Mouse (Mus musculus) layer of hippocampus, postnatal 14 days (tissue): ENCODE measurements around the gene Gprin2. TPM values are rescaled to one million over a fixed set of nuclear protein-coding genes. Genes with fewer than 3 reads are reported as not detected.

Experiments
- DNase-seq, 2 experiments: peaks; one replicate each; pipeline ENCODE4 v3.0.0; 2021 to 2022; ENCODE audit warnings: low spot score in 2 of 2, mixed read lengths in 1 of 2
- long read RNA-seq, 2 experiments: library from polyadenylated mRNA; stranded (forward); transcript quantifications; one replicate each; pipeline ENCODE4 v2.0.0; 2021
- total RNA-seq, 2 experiments: library from RNA; stranded (reverse); gene quantifications; 2 replicates each; pipeline ENCODE4 v1.2.3; 2021

Gene Gprin2
- total RNA-seq: 1 to 10 TPM; 2.7 to 7.0 TPM
- long read RNA-seq, experiment 1, partial matches to known transcripts: 0 of 1 reads
- long read RNA-seq, experiment 1, other reads (novel, unspliced or antisense): 0 of 1 reads
- long read RNA-seq, experiment 2: 0 reads

DNA sequence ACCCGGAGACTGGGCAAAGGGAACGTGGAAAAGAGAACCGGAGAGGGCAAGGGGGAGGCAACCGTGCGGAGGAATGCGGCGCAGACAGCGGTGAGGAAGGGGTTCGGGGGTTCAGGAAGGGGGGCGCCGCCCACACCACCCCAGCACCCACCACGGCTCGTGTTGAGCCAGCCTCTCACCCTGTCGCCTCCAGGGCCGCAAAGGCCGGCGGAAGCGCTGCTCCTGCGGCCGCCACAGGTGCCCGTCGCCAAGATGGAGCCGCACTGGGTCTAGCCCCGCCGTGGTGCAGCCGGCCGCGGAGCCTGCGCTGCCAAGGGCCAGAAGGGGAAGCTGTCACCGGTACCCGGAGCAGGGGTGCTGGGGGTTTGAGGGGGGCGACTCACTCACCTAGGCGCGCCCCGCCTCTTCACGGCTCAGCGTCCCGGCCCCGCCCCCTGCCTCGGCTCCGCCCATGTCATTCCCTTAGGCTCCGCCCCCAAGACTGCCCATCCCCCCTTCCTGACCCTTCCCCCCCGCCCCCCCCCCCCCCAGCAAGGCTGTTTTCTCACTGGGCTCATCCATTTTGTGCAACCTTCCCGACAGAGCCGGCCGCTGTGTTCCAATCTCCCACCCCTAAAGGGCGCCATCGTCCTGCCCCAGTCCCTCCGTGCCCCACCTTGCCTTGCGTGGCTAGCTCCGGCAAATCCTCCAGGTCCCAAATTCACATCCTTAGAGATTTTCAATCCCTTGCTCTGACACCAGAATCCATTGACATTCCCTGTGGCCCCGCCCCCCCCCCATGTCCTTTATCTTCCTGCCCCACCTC is at the start of gene Gprin2:
Gene Gprin2 (minus strand): TSS at position 423 of the 805 bp plus-strand sequence.
- DNase-seq: peak; percentile 19 to 23

GRCm38 (mm10) chr14:34240676-34241075 is 39.2 kb upstream of the Gprin2 start:
- no peak for DNase-seq

GRCm38 (mm10) chr14:34240263-34240662 is 38.8 kb upstream of the Gprin2 start:
- no peak for DNase-seq

GRCm38 (mm10) chr14:34234630-34235380 is 33.4 kb upstream of the Gprin2 start:
- DNase-seq: peak in 1 of 2 experiments; percentile 47

GRCm38 (mm10) chr14:34233846-34234245 is 32.4 kb upstream of the Gprin2 start:
- DNase-seq: no peak

GRCm38 (mm10) chr14:34232866-34233680 is 31.6 kb upstream of the Gprin2 start:
- no peak for DNase-seq

DNA sequence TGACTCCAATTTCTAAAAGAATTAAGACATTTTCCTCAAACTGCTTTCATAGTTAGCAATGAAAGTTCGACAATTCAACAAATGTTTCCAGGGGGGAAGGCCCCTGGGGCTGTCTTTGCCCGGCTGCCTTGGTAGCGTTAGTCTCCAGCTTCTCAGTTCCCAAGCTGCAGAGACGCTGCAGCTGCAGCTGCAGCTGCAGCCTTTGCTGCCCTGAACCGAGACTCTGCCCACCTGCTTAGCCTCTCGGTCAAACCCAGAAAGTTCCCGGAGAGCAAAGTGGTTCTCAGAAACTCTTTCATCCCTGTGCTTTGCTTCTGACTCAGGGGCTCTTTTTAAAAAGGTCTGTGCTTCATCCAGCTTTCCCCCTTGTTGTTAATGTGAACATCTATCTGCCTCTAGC is 30.9 kb upstream of the Gprin2 start:
- DNase-seq: no peak

DNA sequence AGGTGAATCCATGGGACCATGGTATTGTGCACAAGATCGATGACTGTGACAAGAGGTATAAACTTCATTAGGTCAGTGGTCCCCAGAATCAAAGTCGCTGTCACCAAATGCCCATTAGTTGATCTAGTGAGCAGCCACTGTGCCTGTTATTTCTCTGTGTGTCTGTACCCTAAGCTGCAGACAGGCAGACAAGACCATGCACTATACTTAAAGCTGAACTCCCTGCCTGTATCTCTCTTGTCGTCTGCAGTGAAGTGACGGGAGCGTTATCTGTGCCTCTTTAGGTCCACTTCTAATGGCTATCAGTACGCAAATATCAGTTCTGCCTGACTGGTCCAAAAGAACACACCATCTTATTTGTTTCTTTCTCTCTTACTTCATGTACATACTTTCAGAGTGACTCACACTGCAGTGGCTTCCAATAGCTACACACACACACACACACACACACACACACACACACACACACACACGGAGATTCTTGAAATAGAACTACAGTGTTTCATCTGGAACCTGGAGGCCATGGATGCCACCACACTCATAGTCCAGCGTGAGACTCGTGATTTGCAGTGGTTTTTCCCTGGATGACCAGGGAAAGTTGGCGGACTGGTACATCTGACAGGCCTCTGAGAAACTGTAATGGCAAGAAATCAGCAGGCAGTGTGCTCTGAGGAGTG is 27.5 kb upstream of the Gprin2 start:
- no peak for DNase-seq

DNA sequence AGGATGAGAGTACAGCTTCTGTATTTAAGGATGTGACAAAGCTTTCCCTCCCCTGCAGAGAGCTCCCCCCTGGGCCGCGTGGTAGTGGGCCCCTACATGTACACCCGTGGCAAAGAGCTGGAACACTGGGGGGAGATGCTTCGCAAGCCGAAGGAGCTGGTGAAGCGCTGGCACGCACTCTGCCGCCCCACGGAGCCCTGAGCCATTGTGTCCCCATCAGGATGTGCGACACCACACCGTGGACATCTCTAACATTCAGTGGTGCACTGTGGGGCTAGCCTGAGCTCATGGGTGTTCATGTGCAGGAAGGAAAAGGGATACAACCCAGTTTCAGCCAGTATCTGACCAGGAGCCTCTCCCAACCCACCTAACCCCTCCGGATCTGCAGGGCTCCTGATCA is 26.5 kb upstream of the Gprin2 start:
- DNase-seq: no peak

DNA sequence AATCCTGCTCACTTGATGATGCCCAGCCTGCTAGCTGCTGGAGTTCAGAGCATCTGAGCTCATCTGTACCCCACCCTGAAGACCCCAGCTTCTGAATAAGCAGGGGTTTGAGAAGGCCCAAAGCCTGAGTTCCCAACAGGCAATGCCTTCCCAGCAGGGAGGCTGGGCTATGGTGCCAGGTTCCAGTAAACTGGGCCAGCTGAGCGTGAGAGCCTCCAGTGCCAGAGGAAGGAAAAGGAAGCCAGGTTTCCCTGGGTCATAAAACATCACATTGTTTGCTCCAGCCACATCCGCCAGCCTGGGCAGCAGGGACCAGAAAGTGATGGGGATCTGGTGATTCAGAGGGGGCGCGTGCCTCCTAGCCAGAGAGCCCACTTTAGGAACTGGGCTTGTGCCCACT is 25.1 kb upstream of the Gprin2 start:
- peak; percentile 29 to 32 for DNase-seq

- no peak for DNase-seq
Measured at GRCm38 (mm10) chr14:34225986-34226385, 24.5 kb upstream of the Gprin2 start.

DNA sequence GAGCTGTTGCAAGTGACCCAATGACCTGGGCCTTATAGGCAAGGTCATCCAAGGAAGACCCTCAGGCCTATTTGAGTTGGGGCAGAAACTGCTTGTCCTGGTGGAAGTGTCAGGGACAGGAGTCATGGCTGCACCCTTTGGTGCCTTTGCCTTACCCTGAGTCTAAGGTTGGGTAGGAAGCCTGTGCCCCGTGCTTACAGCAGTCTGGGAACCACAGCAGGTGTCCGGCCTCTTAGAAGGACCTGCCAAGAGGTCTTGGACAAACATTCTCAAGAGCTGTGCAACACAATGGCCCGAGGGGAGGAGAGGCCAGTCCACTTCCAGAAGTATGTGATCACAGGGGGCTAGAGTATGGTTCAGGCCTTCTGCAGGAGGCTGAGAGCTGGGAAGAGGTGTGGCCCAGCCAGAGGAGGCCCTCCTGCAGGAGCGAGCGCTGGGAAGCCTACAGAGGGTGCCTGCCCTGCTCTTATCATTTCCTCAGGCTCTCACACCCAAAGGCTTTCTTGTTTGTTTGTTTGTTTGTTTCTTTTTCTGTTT is 22.0 kb upstream of the Gprin2 start:
- no peak for DNase-seq

GRCm38 (mm10) chr14:34221416-34222077 is 20.1 kb upstream of the Gprin2 start:
- no peak for DNase-seq

DNA sequence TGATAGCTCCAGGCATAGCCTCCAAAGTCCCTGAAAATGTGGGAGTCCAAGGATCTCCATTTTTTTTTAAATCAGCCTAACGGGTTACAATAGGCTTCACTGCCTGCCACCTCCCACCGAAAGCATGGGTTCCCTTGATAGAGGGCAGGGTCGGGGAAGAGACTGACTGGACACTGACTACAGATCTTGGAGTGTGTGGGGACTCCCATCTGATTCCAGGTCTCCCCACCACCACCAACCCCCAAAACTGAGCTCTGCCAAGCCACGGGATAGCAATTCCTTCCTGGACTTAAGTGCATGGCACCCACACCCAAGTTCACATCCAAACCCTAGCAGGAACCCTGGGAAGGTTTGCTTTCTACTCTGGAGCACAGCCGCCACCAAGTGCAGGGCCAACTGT is 19.0 kb upstream of the Gprin2 start:
- no peak for DNase-seq

DNA sequence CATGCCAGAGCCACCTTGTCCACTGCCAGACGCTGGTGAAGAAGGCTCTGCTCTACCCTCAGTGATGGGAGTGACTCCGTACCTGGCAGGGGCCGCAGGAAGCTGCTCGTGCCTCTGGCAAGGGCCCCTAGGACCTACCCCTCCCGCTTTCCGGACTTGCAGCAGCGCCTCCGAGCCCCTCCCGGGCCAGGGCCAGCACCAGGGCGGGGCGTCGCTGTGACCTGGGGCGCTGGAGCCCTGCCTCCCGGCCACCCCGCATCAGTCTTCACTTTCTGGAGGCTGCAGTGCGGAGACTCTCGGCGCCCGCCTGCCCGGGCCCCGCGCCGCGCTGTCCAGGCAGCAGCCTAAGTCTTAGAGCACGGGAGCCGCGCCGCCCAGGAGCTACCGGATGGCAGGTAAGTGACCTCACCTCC is 18.3 kb upstream of the Gprin2 start:
- no peak for DNase-seq

DNA sequence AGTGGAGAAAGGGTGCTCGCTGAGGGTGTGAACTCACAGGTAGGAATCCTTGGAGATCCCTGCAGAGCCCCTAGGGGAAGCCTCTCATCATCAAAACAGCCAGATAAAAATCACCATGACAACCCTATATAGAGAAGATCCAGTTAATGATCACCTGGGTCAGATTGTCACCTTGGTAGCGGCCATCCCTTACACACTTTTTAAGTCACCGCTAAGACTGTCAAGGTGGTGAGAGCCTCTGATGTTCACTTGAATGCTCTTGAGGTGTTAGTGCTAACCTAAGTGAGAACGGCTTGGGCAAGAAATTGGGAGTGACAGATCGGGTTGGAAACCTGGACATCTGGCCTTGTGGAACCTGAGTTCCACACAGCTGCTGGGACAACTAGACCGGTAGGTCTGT is 17.8 kb upstream of the Gprin2 start, which contains the start of gene Syt15:
Gene Syt15 (plus strand): TSS at position 301 of the 400 bp plus-strand sequence.
- DNase-seq: no peak

DNA sequence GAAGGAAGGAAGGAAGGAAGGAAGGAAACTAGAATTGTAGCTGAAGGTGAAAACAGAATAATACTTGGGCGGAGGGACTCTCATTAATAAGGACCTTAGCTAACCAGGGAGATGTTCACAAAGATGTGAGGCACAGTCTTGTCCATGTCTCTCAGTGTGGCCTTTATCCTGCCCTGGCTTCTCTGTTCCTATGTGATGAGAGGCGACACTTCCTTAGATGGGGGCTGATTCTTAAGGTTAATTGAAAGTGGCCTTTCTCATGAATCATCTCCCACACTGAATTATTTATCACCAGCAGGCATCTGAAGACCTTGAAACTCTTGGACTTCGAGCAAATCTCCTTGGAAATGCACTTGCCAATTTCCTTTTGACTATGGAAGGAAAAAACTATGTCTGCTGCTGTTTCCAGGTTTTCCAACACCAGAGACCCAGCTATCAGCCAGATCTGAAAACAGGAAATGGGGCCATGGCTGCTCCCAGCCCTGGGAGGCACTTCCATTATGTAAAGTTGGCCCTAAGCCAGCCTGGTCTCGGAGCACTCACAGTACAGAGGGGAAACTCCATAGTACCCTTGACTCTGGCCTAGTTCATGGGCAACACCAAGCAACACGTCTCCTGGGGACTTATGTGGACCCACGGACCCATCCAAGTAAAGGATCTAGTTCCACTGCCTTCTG is 14.1 kb upstream of the Gprin2 start:
- no peak for DNase-seq

DNA sequence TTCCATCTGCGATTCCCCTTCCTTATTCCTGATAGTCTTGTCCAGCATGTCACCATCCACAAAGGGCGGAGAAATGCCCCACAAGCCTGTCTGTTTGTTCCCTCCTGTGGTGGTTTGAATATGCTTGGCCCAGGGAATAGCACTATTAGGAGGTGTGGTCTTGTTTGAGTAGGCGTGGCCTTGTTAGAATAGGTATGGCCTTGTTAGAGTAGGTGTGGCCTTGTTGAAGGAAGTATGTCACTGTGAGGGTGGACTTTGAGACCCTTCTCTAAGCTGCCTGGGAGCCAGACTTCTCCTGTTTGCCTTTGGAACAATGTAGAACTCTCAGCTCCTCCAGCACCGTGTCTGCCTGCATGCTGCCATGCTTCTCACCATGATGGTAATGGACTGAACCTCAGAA is 8.5 kb upstream of the Gprin2 start:
- no peak for DNase-seq

DNA sequence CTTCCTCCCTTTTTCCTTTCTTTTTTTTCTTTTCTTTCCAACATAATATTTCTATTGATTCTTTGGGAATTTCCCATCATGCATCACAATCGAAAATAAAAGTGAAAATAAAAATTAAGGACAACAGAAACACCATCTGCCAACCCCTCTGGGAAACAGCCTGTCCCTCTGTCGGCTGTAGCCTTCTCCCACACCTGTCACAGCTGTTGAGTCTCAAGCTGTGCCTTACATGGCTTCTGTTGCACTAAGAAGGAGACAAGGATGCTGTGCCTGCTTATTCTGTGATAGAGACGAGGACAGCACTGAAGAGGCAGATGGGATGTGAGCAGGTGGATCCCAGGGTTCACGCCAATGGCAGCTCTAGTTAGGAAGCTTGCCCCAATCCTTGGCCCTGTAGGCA is 7.6 kb upstream of the Gprin2 start:
- DNase-seq: no peak
